Mouse (Mus musculus): ENCODE results near the gene Sema6d.

The Sema6d gene

DNA sequence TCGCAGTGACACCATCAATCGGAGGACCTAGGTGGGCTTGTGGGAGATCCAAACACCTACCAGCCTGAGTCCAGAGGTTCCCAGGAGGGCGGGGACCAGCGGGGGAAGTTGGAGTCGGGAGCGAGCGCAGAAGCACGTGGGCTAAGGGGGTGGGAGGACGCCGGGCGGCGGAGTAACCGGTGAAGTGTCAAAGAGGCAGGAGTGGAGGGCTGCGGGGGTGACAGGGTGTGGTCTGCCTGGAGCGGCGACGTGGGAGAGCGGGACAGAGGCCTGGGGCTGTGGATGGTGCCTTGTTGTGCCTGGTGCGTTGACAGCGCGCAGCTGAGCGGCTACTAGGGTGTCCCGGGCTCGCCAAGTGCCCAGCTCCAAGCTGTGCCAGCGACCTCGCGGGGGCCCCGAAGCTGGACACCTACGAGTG lies at the start of gene Sema6d:
TSS of gene Sema6d (plus strand) at position 157 of the 418 bp plus-strand sequence.
- DNase-seq, result peak; percentile 6

- no peak for DNase-seq
Observed at GRCm38 (mm10) chr2:124059910-124060309, 29.9 kb upstream of the Sema6d start.

GRCm38 (mm10) chr2:124068380-124068779 lies 21.4 kb upstream of the Sema6d start:
- DNase-seq, result no peak

- no peak for DNase-seq
Observed at GRCm38 (mm10) chr2:124070664-124071063, 19.1 kb upstream of the Sema6d start.

DNA sequence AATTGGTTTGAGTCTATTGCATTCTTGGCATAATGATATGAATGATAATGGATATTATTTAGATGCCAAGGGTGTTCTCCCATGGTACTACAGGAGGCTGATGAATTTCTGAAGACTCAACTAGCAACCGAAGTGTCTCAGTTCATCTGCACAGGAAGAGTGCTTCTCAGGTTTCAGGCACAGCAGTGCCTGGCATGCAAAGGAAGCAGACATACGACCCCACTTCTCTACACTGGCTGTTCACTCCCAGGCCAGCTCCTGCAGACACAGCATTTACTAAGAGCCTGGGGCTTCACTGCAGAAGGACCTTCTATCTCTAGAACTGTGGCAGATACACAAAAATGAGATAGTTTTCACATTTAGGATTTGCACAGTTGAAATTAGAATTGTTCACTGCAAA lies 18.4 kb upstream of the Sema6d start:
- DNase-seq, result no peak

GRCm38 (mm10) chr2:124090231-124091141 lies 717 bp downstream of the Sema6d start:
- no peak for DNase-seq

- no peak for DNase-seq
Observed at GRCm38 (mm10) chr2:124099697-124100096, 9.9 kb downstream of the Sema6d start.

- DNase-seq, result peak; percentile 40
Observed at GRCm38 (mm10) chr2:124100486-124101200, 10.9 kb downstream of the Sema6d start.

DNA sequence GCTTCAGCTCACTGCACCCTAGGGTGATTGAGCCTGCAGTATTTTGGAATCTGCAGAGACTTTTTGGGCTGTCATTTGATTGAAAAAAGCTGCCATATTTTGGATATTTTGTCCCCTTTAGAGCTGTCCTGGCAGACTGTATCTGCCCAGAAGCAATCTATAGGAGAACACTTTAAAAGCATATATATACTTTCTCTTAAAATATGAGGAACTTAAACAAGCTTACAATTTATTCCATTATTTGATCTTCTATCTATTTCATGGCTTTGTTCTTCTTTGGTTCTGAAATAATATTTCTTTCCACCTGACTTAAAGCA lies 11.4 kb downstream of the Sema6d start:
- DNase-seq, result no peak

GRCm38 (mm10) chr2:124101580-124101979 lies 11.8 kb downstream of the Sema6d start:
- no peak for DNase-seq

DNA sequence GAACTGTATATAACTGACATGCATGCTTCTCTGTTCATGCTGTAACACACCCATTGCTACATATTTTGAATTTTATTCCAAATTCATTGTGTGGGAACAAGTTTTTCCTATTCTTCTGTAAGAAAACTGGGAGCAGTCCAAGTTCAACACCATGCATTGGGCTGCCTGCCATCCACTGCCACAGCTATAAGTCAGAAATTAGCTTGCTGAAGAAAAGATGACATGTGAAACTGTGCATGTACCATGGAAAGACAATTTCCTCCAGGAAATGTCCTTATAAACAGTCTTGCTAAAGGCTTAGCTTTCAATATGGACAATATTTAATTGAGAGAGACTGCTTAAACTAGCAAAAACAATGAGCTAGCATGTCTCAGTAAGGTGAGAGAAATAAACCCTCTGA lies 13.5 kb downstream of the Sema6d start:
- DNase-seq, result no peak

GRCm38 (mm10) chr2:124118469-124119243 lies 28.9 kb downstream of the Sema6d start:
- DNase-seq, result no peak

- DNase-seq, result no peak
Observed at GRCm38 (mm10) chr2:124120355-124120754, 30.6 kb downstream of the Sema6d start.

DNA sequence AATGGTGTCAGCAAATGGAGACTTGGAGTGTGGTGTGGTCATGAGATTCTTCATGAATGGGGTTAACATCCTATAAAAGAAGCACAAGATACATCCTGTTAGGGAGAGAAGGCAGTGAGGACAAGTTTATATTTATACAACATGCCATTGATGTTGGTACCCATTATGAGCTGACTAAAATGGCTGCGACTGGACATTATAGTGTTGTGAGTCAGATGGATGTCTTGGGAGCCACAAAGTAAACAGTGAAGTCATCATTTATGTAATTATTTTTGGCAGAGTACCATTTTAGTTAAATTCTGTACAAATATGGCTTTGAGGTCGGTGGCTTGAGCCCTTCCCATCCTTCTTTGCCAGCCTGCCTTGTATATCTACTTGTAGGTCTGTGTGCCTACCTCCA lies 31.8 kb downstream of the Sema6d start:
- DNase-seq, result no peak

- DNase-seq, result no peak
Observed at GRCm38 (mm10) chr2:124125504-124125903, 35.7 kb downstream of the Sema6d start.

DNA sequence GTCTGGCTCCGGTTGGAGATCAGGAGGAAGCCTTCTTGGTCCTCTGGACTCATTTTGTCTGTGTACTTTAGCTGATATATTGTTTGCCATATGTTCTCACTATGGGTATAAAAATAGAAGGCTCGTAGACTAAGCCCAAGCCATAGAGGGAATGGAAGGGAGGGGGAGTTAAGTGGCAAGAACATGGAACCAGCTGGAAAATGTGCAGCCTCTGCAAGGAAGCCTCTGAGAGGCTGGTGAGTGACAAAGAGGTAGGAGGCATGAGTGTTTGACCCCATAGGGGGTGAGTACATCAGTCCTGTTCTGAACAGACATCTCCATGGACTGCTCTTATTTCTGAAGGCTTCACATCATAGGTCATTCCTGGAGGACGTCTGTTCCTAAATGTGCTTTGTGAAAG lies 37.1 kb downstream of the Sema6d start:
- no peak for DNase-seq

DNA sequence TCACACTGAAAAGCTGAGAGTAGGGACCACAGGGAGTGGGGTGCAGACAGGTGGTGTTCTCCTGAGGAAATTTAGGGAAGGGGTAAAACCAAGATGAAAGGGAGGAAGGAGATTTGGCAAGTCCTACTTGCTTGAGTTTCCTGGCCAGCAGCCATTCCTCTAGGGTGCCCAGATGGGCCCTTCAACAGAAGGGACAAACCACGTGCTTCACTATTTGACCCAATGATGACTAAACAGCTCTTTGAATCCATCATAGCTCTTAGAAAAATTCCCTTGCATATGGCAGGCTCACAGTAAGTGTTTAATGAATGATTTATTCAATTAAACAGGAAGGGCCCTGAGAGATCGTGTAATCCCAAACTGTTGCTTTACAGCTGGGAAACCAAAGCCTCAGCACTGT lies 41.1 kb downstream of the Sema6d start:
- no peak for DNase-seq

DNA sequence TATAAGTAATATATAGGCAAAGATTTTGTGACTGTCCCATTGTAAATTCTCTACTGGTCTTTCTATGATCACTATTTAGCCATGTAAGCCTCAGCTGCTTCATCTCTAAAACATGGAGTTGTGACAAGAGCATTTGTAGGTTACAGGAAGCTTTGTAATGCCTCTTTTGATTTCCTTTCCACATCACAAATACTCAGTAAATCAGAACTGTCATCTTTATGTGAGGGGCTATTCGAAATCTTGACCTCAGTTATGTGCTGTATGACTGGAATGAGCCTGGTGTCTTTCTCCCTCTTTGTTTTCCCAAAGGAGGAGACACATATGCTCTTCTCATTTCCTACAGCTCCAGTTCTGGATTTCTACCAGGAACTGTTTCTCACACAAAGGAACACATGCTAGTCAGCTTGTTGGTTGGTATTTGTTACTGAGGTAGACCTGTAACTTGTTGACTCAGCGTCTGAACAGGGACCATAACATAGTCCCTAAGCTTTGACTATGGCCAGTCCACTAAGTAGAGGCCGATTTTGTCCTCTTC lies 51.8 kb downstream of the Sema6d start:
- no peak for DNase-seq

- no peak for DNase-seq
Observed at GRCm38 (mm10) chr2:124145528-124145927, 55.8 kb downstream of the Sema6d start.

DNA sequence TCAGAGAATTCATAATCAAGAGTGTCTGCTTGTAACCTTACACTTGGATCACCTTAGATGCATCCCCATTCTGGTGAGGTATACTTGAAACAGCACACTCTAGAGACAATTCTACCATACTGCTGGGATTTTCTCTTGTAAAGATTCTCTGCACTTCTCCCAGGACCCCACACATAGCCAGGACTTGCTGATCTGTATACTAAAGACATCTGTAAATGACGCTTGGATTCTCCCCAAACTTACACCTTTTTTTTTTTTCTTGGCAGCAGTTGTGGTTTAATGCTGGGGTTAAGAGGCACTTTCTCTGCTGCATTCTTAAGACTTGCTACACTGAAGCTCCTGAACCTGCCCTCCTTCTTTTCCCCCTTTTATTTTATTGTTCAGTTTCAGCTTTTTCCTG lies 68.4 kb downstream of the Sema6d start:
- no peak for DNase-seq

GRCm38 (mm10) chr2:124162001-124162599 lies 72.3 kb downstream of the Sema6d start:
- no peak for DNase-seq

DNA sequence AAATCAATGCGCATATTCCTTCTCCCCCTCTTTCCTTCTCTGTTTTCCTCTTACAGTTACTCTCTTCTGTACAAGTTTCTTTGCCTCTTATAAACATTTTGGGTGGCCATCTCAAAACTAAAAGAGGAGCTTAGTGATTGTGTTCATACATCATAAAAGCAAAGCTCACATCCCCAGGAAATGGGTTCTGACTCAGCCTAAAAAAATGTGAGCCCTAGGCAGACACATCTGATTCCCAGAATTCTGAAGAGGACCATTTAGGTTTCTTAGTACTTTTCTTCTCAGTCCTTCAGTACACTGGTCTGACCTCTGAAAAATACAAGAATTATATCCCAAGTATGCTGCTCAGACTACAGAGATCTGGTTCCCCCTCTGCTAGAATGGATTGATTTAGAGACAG lies 78.6 kb downstream of the Sema6d start:
- DNase-seq, result no peak

DNA sequence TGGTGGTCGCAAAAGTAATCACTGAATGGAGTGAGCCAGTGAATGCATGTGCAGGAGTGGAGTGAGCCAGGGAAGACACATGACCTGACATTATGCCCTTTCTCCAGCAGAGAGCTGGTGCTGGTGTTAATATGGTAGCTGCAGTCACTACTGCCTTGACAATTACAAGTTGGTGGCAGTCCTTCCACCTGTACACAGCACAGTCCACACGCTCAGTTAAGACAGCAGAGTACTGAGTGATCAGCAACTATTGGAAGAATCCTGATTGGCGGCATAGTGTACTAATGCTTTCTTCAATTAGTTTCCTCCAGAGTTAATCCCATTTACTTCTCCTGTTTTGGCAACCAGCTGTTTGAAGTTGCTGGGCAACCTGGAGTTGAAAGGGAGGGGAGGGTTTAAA lies 81.9 kb downstream of the Sema6d start:
- DNase-seq, result no peak
